Mouse (Mus musculus) midbrain, embryonic 16.5 days (tissue): ENCODE data around the gene Ldhal6b. TPM values are rescaled to one million over a fixed set of nuclear protein-coding genes. Genes with fewer than 3 reads are reported as not detected.

Source experiments
- microRNA-seq: library from miRNA; unstranded; fragments of <30 nt; microRNA quantifications from one replicate; pipeline ENCODE4, GENCODE M21; 2017
- polyA plus RNA-seq: library from polyadenylated mRNA; unstranded; fragments of >200 nt; fragmentation: Nextera tagmentation; extraction: Ambion mirVana; gene quantifications from 2 replicates; pipeline ENCODE4 v1.2.1, GENCODE M21; 2015

The Ldhal6b gene
- polyA plus RNA-seq, 1 experiment from 2014 or later = 0.25 TPM

Small RNAs within 50 kb of the gene (microRNA-seq; reads per million reads assigned to microRNA genes)
- not detected for gene Gm22475

Other genes with a start within 250 kb of the Ldhal6b start
- 96.3 and 109 TPM in 2 replicates for gene Tmem242, start 21.5 kb upstream of the Ldhal6b start, polyA plus RNA-seq
- gene Zdhhc14, start 73.8 kb upstream of the Ldhal6b start, polyA plus RNA-seq = 9.0 and 9.4 TPM in 2 replicates